Mouse (Mus musculus) CD4-positive naive resting alpha-beta T cell, adult 57 days (primary cell): ENCODE data around the gene Zfp787. TPM values are rescaled to one million over a fixed set of nuclear protein-coding genes. Genes with fewer than 3 reads are reported as not detected.

ENCODE experiments used
- total RNA-seq: library from RNA; stranded (reverse); gene quantifications from one replicate; pipeline ENCODE4 v1.2.4, GENCODE M21; 2023

Gene Zfp787
- 32.9 TPM for total RNA-seq

DNA sequence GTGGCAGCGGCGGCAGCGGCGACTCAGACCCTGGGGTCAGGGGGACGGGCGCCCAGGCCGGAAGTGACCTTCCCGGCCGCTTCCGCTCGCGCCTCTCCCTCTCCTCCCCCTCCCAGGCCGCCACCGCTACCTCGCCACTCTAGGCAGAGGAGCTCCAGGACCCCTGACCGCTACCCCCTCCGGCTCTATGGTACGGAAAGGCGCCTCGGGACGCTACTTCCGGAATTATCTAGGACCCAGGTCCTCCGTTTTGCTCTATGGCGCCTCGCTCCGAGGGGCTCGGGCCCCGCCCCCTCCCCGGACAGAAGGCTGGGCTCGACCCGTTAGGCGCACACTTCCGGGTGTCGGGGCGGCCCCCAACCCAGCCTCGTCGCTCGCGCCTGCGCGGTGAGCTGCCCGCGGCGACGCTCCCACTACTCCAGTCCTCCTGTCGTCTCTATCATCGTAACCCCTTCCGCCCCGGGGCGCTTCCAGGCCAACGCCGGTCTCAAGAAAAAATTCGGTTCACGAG lies at the start of gene Zfp787:
Gene Zfp787 (minus strand): TSS at position 97 of the 511 bp plus-strand sequence.

GRCm38 (mm10) chr7:6196790-6197189 lies 41.0 kb upstream of the Zfp787 start, which contains the start of gene Galp:
Galp (plus strand) TSS chr7:6197090.

DNA sequence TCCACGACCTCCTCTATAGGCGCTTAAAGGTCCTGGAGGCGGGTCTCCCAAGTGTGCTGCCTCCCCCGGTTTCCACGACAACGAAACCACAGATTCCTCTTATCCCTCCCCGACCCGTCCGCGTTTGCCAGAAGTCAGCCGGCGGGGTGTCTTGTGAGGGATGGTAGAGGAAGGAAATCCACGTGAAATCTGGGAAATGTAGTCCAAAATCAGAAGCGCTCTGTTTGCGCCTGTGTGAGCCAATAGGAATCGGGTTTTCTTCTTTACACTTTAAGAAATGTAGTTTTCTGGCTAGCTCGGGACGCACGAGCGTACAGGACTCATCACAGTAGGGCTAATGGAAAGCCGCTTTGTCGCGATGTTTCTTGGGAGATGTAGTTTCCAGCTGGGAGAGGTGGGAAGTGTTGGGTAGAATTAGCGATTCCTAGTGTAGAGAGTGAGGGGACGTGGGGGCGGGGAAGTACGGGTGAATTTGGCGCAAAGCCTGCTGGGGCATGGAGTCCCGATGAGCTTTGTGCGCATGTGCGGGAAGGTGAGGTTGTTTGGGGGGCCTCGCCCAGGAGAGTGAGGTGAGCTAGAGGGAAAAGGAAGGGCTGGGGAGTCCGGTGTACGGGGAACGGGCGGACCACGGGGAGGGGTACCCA lies 16.3 kb upstream of the Zfp787 start, which contains the start of gene Zfp444:
Gene Zfp444 (plus strand): TSS at position 221 of the 644 bp plus-strand sequence.

Other genes starting within 250 kb of the Zfp787 start
- gene Vmn1r65, start 145.0 kb downstream of the Zfp787 start, total RNA-seq, result not detected
- not detected for gene Nlrp4c, start 110.8 kb downstream of the Zfp787 start, total RNA-seq
- 23.6 TPM for gene Zfp444, start 16.2 kb upstream of the Zfp787 start, total RNA-seq
- gene Galp, start 41.1 kb upstream of the Zfp787 start, total RNA-seq, result not detected
- not detected for gene Zscan5b, start 66.3 kb upstream of the Zfp787 start, total RNA-seq
- not detected for gene Epp13, start 96.7 kb upstream of the Zfp787 start, total RNA-seq
- gene Zfp667, start 130.6 kb upstream of the Zfp787 start, total RNA-seq, result 2.9 TPM
- gene Zfp583, start 175.3 kb upstream of the Zfp787 start, total RNA-seq, result 2.7 TPM
- gene Gm3854, start 187.8 kb upstream of the Zfp787 start, total RNA-seq, result 1.1 TPM
- gene Zfp78, start 207.3 kb upstream of the Zfp787 start, total RNA-seq, result 2.5 TPM
- 3.5 TPM for gene Zfp28, start 227.3 kb upstream of the Zfp787 start, total RNA-seq
- not detected for gene Smim17, start 242.7 kb upstream of the Zfp787 start, total RNA-seq